ENCODE assay signal across 7 mouse cellular contexts in genomic region chr11:117780199-117780515, GRCm38 (mm10). TPM values are rescaled to one million over a fixed set of nuclear protein-coding genes. Genes with fewer than 3 reads are reported as not detected.
DNase-seq lines count a peak whose midpoint lies in the region; ATAC-seq and TF ChIP-seq lines count a peak whose summit lies in the region.

No protein-coding gene starts in this region.

- no peak for DNase-seq in spleen, adult 2 months (ENCODE audit: low read depth in 1 of 2, low spot score in 2 of 2)
- DNase-seq in spleen, adult 18-20 months: no peak
- DNase-seq in forebrain, embryonic 11.5 days (ENCODE audit: low spot score): no peak
- no peak for DNase-seq in liver, embryonic 11.5 days (ENCODE audit: low spot score)
- no peak for DNase-seq in stomach, postnatal 0 days (ENCODE audit: low spot score)
- DNase-seq in adrenal gland, adult 18-20 months (ENCODE audit: low spot score in 2 of 2): no peak

- WGBS in spleen, adult 2 months: under 1% methylated on average over 17 of the region's 17 CpGs
- 2% methylated on average over 17 of the region's 17 CpGs for WGBS in forebrain, embryonic 11.5 days
- under 1% methylated on average over 17 of the region's 17 CpGs for WGBS in liver, embryonic 11.5 days
- WGBS in stomach, postnatal 0 days: 4% methylated on average over 16 of the region's 17 CpGs

- H3K9me3 ChIP-seq in forebrain, embryonic 11.5 days (ENCODE audit: control insufficient read depth, low read length): no peaks in the 10 kb centered on the region
- H3K9me3 ChIP-seq in liver, embryonic 11.5 days (ENCODE audit: control insufficient read depth, low read length): no peaks in the 10 kb centered on the region
- H3K9me3 ChIP-seq in stomach, postnatal 0 days (ENCODE audit: control insufficient read depth, low read length): no peaks in the 10 kb centered on the region

- H3K27me3 ChIP-seq in spleen, adult 2 months (ENCODE audit: control insufficient read depth, insufficient read depth, low read length): no peaks in the 10 kb centered on the region
- H3K27me3 ChIP-seq in forebrain, embryonic 11.5 days (ENCODE audit: control insufficient read depth, insufficient read depth, low read length): peaks cover 43% of the 10 kb centered on the region
- H3K27me3 ChIP-seq in liver, embryonic 11.5 days (replicated peaks; ENCODE audit: control insufficient read depth, insufficient read depth, low read length): peaks cover 2% of the 10 kb centered on the region; the same call in 1 of the 2 replicates
- H3K27me3 ChIP-seq in stomach, postnatal 0 days (ENCODE audit: control insufficient read depth, insufficient read depth, low read length): no peaks in the 10 kb centered on the region

- TF ChIP-seq POLR2A in spleen, adult 2 months (IDR thresholded peaks at IDR 0.05; ENCODE audit: low read depth, low read length): no peak

- no peak for TF ChIP-seq CTCF in spleen, adult 2 months (IDR thresholded peaks at IDR 0.05; ENCODE audit: extremely low read depth, insufficient read depth, insufficient read length, insufficient replicate concordance)
- TF ChIP-seq CTCF in stomach, postnatal 0 days (IDR thresholded peaks at IDR 0.05; ENCODE audit: low read depth): no peak

- peaks cover 18% of the 10 kb centered on the region; the same call in 1 of the 2 replicates for H3K4me1 ChIP-seq in spleen, adult 2 months (ENCODE audit: control insufficient read depth, insufficient read depth, insufficient read length)
- peaks cover 21% of the 10 kb centered on the region for H3K4me1 ChIP-seq in forebrain, embryonic 11.5 days (replicated peaks; ENCODE audit: control insufficient read depth, insufficient read depth, low read length)
- peaks cover 40% of the 10 kb centered on the region for H3K4me1 ChIP-seq in liver, embryonic 11.5 days (replicated peaks; ENCODE audit: control insufficient read depth, insufficient read depth, low read length)
- H3K4me1 ChIP-seq in stomach, postnatal 0 days (replicated peaks; ENCODE audit: control insufficient read depth, insufficient read depth): peaks cover 9% of the 10 kb centered on the region

- 0 out of 2 replicates have a peak, but pooled peaks have one; percentile 26 for ATAC-seq in forebrain, embryonic 11.5 days (replicated peaks; ENCODE audit: low FRiP score)
- peak; percentile 8 for ATAC-seq in liver, embryonic 11.5 days (replicated peaks; ENCODE audit: low FRiP score)
- ATAC-seq in stomach, postnatal 0 days (ENCODE audit: low FRiP score, low TSS enrichment): peak; percentile 25
- no peak for ATAC-seq in erythroid progenitor cell, adult 5-6 weeks (replicated peaks; ENCODE audit: low FRiP score, poor library complexity, severe bottlenecking)

- H3K4me3 ChIP-seq in spleen, adult 2 months (ENCODE audit: extremely low read depth, insufficient read depth, insufficient read length): peak overlapping the region; percentile 86
- H3K4me3 ChIP-seq in forebrain, embryonic 11.5 days (ENCODE audit: low read depth, low read length): peak overlapping the region; percentile 30
- peak overlapping the region; percentile 66 for H3K4me3 ChIP-seq in liver, embryonic 11.5 days (ENCODE audit: low read depth, low read length)
- H3K4me3 ChIP-seq in stomach, postnatal 0 days (ENCODE audit: low read depth, low read length): peak overlapping the region; percentile 54

- peak overlapping the region; percentile 53 for H3K4me2 ChIP-seq in forebrain, embryonic 11.5 days (ENCODE audit: low read depth, low read length, severe bottlenecking)
- H3K4me2 ChIP-seq in liver, embryonic 11.5 days: peak overlapping the region; percentile 100
- peak overlapping the region; percentile 80 for H3K4me2 ChIP-seq in stomach, postnatal 0 days (replicated peaks; ENCODE audit: low read depth)

- no peak for TF ChIP-seq EP300 in stomach, postnatal 0 days (optimal IDR thresholded peaks at IDR 0.05)

- peak overlapping the region; percentile 47 for H3K9ac ChIP-seq in forebrain, embryonic 11.5 days (ENCODE audit: low read length)
- H3K9ac ChIP-seq in liver, embryonic 11.5 days (ENCODE audit: low read depth, low read length): peak overlapping the region; percentile 95
- H3K9ac ChIP-seq in stomach, postnatal 0 days (ENCODE audit: low read length): peak overlapping the region; percentile 71

- H3K36me3 ChIP-seq in spleen, adult 2 months (ENCODE audit: control insufficient read depth, insufficient read depth, low read length): peaks cover 28% of the 10 kb centered on the region
- no peaks in the 10 kb centered on the region for H3K36me3 ChIP-seq in forebrain, embryonic 11.5 days (ENCODE audit: control insufficient read depth, insufficient read depth, low read length)
- H3K36me3 ChIP-seq in liver, embryonic 11.5 days (ENCODE audit: control insufficient read depth, insufficient read depth, low read length): peaks cover 21% of the 10 kb centered on the region
- 0 out of 2 replicates have a peak, but pooled peaks cover 2% of the 10 kb centered on the region for H3K36me3 ChIP-seq in stomach, postnatal 0 days (ENCODE audit: control insufficient read depth, insufficient read depth, low read length)

- peak overlapping the region; percentile 99 for H3K27ac ChIP-seq in spleen, adult 2 months (ENCODE audit: insufficient read depth, low read length)
- H3K27ac ChIP-seq in forebrain, embryonic 11.5 days (ENCODE audit: low read depth, low read length): no peak overlapping the region
- H3K27ac ChIP-seq in liver, embryonic 11.5 days (ENCODE audit: low read depth, low read length): peak overlapping the region; percentile 99
- H3K27ac ChIP-seq in stomach, postnatal 0 days (replicated peaks): peak overlapping the region; percentile 98

RNA-seq across cellular contexts. Expression of gene Tmc8, which starts 1.7 kb away (rescaled TPM):
- 90.1 and 127 TPM in 2 replicates for polyA plus RNA-seq in spleen, adult 2 months (2012; rRNA removed)
- polyA plus RNA-seq in forebrain, embryonic 11.5 days (2014; fragmentation: Nextera tagmentation; extraction: Ambion mirVana): 2.0 and 2.4 TPM in 2 replicates
- polyA plus RNA-seq in liver, embryonic 11.5 days (2014; fragmentation: Nextera tagmentation; extraction: Ambion mirVana): 18.6 and 18.8 TPM in 2 replicates
- 8.9 and 10.0 TPM in 2 replicates for polyA plus RNA-seq in stomach, postnatal 0 days (2015; fragmentation: Nextera tagmentation; extraction: Ambion mirVana)
- 1 to 10 TPM; 3.2 to 4.3 TPM for total RNA-seq in adrenal gland, adult 18-20 months (2021)
- 107 and 113 TPM in 2 replicates for total RNA-seq in erythroid progenitor cell, adult 5-6 weeks (2015; ENCODE audit: low replicate concordance)
- total RNA-seq in erythroid progenitor cell, adult 5-6 weeks (2017; ENCODE audit: low replicate concordance): 60.6 and 72.4 TPM in 2 replicates

RNA-seq across cellular contexts. Expression of gene Tmc6, which starts 1.8 kb away (rescaled TPM):
- 119 and 136 TPM in 2 replicates for polyA plus RNA-seq in spleen, adult 2 months (2012; rRNA removed)
- polyA plus RNA-seq in forebrain, embryonic 11.5 days (2014; fragmentation: Nextera tagmentation; extraction: Ambion mirVana): 5.9 and 10.0 TPM in 2 replicates
- 61.2 and 62.1 TPM in 2 replicates for polyA plus RNA-seq in liver, embryonic 11.5 days (2014; fragmentation: Nextera tagmentation; extraction: Ambion mirVana)
- polyA plus RNA-seq in stomach, postnatal 0 days (2015; fragmentation: Nextera tagmentation; extraction: Ambion mirVana): 21.0 and 24.1 TPM in 2 replicates
- 10 to 100 TPM; 24.1 to 27.0 TPM for total RNA-seq in adrenal gland, adult 18-20 months (2021)
- 478 and 628 TPM in 2 replicates for total RNA-seq in erythroid progenitor cell, adult 5-6 weeks (2015; ENCODE audit: low replicate concordance)
- total RNA-seq in erythroid progenitor cell, adult 5-6 weeks (2017; ENCODE audit: low replicate concordance): 151 and 353 TPM in 2 replicates

RNA-seq across cellular contexts. Expression of gene 6030468B19Rik, which starts 17.3 kb away (rescaled TPM):
- 7.6 and 7.9 TPM in 2 replicates for polyA plus RNA-seq in spleen, adult 2 months (2012; rRNA removed)
- polyA plus RNA-seq in forebrain, embryonic 11.5 days (2014; fragmentation: Nextera tagmentation; extraction: Ambion mirVana): 0.60 and 1.5 TPM in 2 replicates
- polyA plus RNA-seq in liver, embryonic 11.5 days (2014; fragmentation: Nextera tagmentation; extraction: Ambion mirVana): 49.3 and 54.3 TPM in 2 replicates
- 0.12 TPM in 1 of 2 replicates, not detected in the other for polyA plus RNA-seq in stomach, postnatal 0 days (2015; fragmentation: Nextera tagmentation; extraction: Ambion mirVana)
- total RNA-seq in adrenal gland, adult 18-20 months (2021): not detected
- 82.6 and 84.3 TPM in 2 replicates for total RNA-seq in erythroid progenitor cell, adult 5-6 weeks (2015; ENCODE audit: low replicate concordance)
- total RNA-seq in erythroid progenitor cell, adult 5-6 weeks (2017; ENCODE audit: low replicate concordance): 23.8 and 25.8 TPM in 2 replicates

RNA-seq across cellular contexts. Expression of gene Gm20708, which starts 29.3 kb away (rescaled TPM):
- 0.25 TPM in 1 of 2 replicates, not detected in the other for polyA plus RNA-seq in spleen, adult 2 months (2012; rRNA removed)
- 0.55 and 0.87 TPM in 2 replicates for polyA plus RNA-seq in forebrain, embryonic 11.5 days (2014; fragmentation: Nextera tagmentation; extraction: Ambion mirVana)
- polyA plus RNA-seq in liver, embryonic 11.5 days (2014; fragmentation: Nextera tagmentation; extraction: Ambion mirVana): 0.21 and 0.80 TPM in 2 replicates
- 0.18 and 0.24 TPM in 2 replicates for polyA plus RNA-seq in stomach, postnatal 0 days (2015; fragmentation: Nextera tagmentation; extraction: Ambion mirVana)
- under 1 TPM in 1 of 2 experiments, not detected in 1; 0.80 TPM for total RNA-seq in adrenal gland, adult 18-20 months (2021)
- 72.1 and 80.7 TPM in 2 replicates for total RNA-seq in erythroid progenitor cell, adult 5-6 weeks (2015; ENCODE audit: low replicate concordance)
- total RNA-seq in erythroid progenitor cell, adult 5-6 weeks (2017; ENCODE audit: low replicate concordance): 3.4 and 18.5 TPM in 2 replicates

RNA-seq across cellular contexts. Expression of gene Syngr2, which starts 29.3 kb away (rescaled TPM):
- 188 and 245 TPM in 2 replicates for polyA plus RNA-seq in spleen, adult 2 months (2012; rRNA removed)
- polyA plus RNA-seq in forebrain, embryonic 11.5 days (2014; fragmentation: Nextera tagmentation; extraction: Ambion mirVana): 32.7 and 36.6 TPM in 2 replicates
- polyA plus RNA-seq in liver, embryonic 11.5 days (2014; fragmentation: Nextera tagmentation; extraction: Ambion mirVana): 92.1 and 99.4 TPM in 2 replicates
- polyA plus RNA-seq in stomach, postnatal 0 days (2015; fragmentation: Nextera tagmentation; extraction: Ambion mirVana): 165 and 183 TPM in 2 replicates
- total RNA-seq in adrenal gland, adult 18-20 months (2021): 100 to 1,000 TPM in 1 of 2 experiments, 10 to 100 TPM in 1; 65.4 to 101 TPM
- 65.4 and 86.5 TPM in 2 replicates for total RNA-seq in erythroid progenitor cell, adult 5-6 weeks (2015; ENCODE audit: low replicate concordance)
- 35.0 and 41.8 TPM in 2 replicates for total RNA-seq in erythroid progenitor cell, adult 5-6 weeks (2017; ENCODE audit: low replicate concordance)

Comparison
In these comparisons a context has a peak if more than half of its experiments do, and no peak if none do; other contexts are left out.
1. H3K4me3 ChIP-seq: peak in every context shown above with its lines; median percentile 86 in spleen, adult 2 months; 66 in liver, embryonic 11.5 days; 54 in stomach, postnatal 0 days; 30 in forebrain, embryonic 11.5 days.